Mouse (Mus musculus) megakaryocyte, embryonic 14.5 days (primary cell): Measurements from ENCODE around the gene Vwa5b1. TPM values are rescaled to one million over a fixed set of nuclear protein-coding genes. Genes with fewer than 3 reads are reported as not detected.

ENCODE experiments used
- H3K27me3 ChIP-seq: replicated peaks from 2 replicates; pipeline ENCODE3; 2012; ENCODE audit warnings: inconsistent platforms
- H3K36me3 ChIP-seq: replicated peaks from 2 replicates; pipeline ENCODE3; 2012; ENCODE audit warnings: low read length, inconsistent platforms, mixed read lengths
- H3K4me1 ChIP-seq: 2 replicates; pipeline ENCODE4 v1.6.1; 2012; ENCODE audit warnings: inconsistent platforms
- H3K4me3 ChIP-seq: replicated peaks from 2 replicates; pipeline ENCODE3; 2012; ENCODE audit warnings: moderate library complexity, mild to moderate bottlenecking, inconsistent platforms
- H3K9me3 ChIP-seq: 2 replicates; pipeline ENCODE4 v1.6.1; 2012; ENCODE audit warnings: inconsistent platforms
- FLI1 ChIP-seq: IDR thresholded peaks from 2 replicates; pipeline ENCODE4 v1.6.1; 2012; ENCODE audit warnings: low read length, inconsistent platforms, mixed read lengths
- GATA1 ChIP-seq: IDR thresholded peaks from 3 replicates; pipeline ENCODE4 v1.6.1; 2012; ENCODE audit warnings: mixed read lengths, low read length, inconsistent platforms, borderline replicate concordance
- polyA plus RNA-seq: library from polyadenylated mRNA; stranded (reverse); fragments of >175 nt; gene quantifications from 2 replicates; pipeline ENCODE4 v1.2.3, GENCODE M21; 2012; ENCODE audit warnings: low replicate concordance; ENCODE audit not compliant: insufficient read depth

The Vwa5b1 gene
- polyA plus RNA-seq: not detected in 2 replicates

- Histone ChIP-seq H3K9me3 (peaks cover 18% of the 10 kb centered on the region), H3K4me3 (peak within 1 kb of the TSS; percentile 38), H3K27me3 (peaks cover 18% of the 10 kb centered on the region), H3K4me1 (peaks cover 5% of the 10 kb centered on the region; the same call in 1 of the 2 replicates), H3K36me3 (no peaks in the 10 kb centered on the region)
- TF ChIP-seq FLI1 (no peak), GATA1 (no peak)
These were observed at the start of gene Vwa5b1 for GRCm38 (mm10) chr4:138635428-138636145. Gene Vwa5b1, minus strand, starts transcription at chr4:138635884.

- peaks cover 4% of the 10 kb centered on the region; the same call in 1 of the 2 replicates for H3K9me3 ChIP-seq
These were observed 47.1 kb upstream of the Vwa5b1 start for GRCm38 (mm10) chr4:138682760-138683159.

GRCm38 (mm10) chr4:138680124-138680523 lies 44.4 kb upstream of the Vwa5b1 start:
- Histone ChIP-seq H3K27me3 (peaks cover 31% of the 10 kb centered on the region), H3K4me3 (no peak overlapping the region), H3K4me1 (no peaks in the 10 kb centered on the region), H3K36me3 (no peaks in the 10 kb centered on the region), H3K9me3 (peaks cover 9% of the 10 kb centered on the region; the same call in 1 of the 2 replicates)
- TF ChIP-seq FLI1: no peak
- TF ChIP-seq GATA1: no peak

More at GRCm38 (mm10) chr4:138682760-138683159, 47.1 kb upstream of the Vwa5b1 start:
- H3K27me3 ChIP-seq: peaks cover 27% of the 10 kb centered on the region
- no peak for TF ChIP-seq FLI1
- TF ChIP-seq GATA1: no peak
- no peak overlapping the region for H3K4me3 ChIP-seq
- no peaks in the 10 kb centered on the region for H3K4me1 ChIP-seq
- H3K36me3 ChIP-seq: no peaks in the 10 kb centered on the region

DNA sequence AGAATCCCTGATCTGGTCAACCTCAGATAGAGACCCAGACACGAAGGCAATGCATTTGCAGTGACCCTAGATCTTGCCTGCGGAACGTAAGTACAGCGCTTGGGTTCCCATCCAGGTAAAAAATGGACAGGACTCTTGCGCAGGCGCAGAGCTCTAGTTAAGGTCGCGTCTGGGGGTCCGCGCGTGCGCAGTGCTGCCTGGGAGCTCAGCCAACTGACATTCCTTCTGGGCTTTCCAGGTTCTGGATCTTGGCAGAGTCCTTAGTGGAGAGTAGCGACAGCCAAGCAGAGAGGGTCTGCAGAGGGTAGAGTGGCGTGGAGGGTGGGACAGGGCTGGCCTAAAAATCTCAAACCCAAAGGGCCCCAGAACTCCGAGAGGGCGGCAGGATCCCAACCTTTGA lies 41.9 kb upstream of the Vwa5b1 start:
- Histone ChIP-seq H3K27me3 (peaks cover 34% of the 10 kb centered on the region), H3K36me3 (no peaks in the 10 kb centered on the region), H3K9me3 (peaks cover 9% of the 10 kb centered on the region; the same call in 1 of the 2 replicates), H3K4me1 (no peaks in the 10 kb centered on the region), H3K4me3 (no peak overlapping the region)
- TF ChIP-seq GATA1 (no peak), FLI1 (no peak)

DNA sequence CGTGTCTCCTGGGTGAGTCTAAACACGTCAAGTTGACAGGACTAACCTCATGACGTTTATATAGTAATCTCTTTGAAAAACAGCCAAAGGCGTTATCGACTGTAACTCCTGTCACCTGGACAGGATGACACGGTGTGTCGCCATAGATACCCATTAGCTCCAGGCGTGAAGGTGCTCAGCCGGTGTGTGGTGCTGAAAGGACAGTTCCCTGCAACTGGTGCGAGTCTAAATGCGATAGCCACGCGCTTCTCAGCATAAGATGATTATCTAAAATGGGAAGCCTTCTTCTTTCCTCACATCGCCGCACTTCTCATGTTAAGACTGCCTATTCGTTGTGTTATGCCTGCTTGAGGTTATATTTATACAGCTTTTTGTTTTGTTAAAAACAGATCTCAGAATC lies 40.8 kb upstream of the Vwa5b1 start:
- Histone ChIP-seq H3K4me3 (no peak overlapping the region), H3K36me3 (no peaks in the 10 kb centered on the region), H3K27me3 (peaks cover 37% of the 10 kb centered on the region), H3K4me1 (no peaks in the 10 kb centered on the region), H3K9me3 (0 out of 2 replicates have a peak, but pooled peaks cover 5% of the 10 kb centered on the region)
- TF ChIP-seq FLI1: no peak
- no peak for TF ChIP-seq GATA1

- no peaks in the 10 kb centered on the region for H3K36me3 ChIP-seq
These were observed 36.5 kb upstream of the Vwa5b1 start for GRCm38 (mm10) chr4:138672160-138672559.

DNA sequence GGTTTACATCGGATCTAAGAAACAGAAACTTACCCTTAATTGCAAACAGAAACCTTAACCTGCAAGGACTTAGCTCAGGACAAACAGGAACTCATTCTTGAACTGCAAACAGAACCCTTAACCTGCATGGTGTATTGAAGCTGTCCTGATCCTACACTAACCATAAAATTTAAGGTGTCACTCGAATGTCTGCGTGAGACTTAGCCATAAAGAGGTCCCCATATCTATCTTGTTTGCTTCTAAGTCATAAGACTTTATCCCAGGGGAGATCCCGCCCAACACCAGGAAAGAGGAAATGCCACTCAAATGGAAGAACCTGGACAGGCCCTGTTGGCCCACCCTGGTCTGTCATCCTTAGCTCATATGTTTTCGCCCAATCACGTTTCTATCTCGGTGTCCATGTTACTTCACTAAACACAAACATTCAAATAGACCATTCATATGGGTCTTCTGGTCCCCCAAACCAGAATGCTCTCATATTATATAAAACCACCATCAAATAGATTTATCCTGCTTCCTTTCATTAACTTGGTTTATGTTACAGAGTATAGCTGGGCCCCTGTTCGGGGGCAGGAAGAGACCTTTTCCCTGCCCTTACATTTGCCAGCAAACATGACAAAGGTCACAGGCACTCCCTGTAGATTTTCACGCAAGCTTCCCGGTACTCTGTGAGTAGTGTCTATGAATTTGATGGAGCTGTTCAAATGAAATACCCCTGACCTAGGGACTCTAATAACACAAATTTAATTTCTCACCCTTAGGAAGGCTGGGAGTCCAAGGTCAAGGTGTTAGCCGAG lies 34.6 kb upstream of the Vwa5b1 start:
- Histone ChIP-seq H3K4me1 (no peaks in the 10 kb centered on the region), H3K4me3 (no peak overlapping the region), H3K36me3 (no peaks in the 10 kb centered on the region), H3K9me3 (no peaks in the 10 kb centered on the region), H3K27me3 (peaks cover 38% of the 10 kb centered on the region)
- TF ChIP-seq FLI1 (no peak), GATA1 (no peak)

More at GRCm38 (mm10) chr4:138672160-138672559, 36.5 kb upstream of the Vwa5b1 start:
- 0 out of 2 replicates have a peak, but pooled peaks cover 5% of the 10 kb centered on the region for H3K9me3 ChIP-seq
- no peaks in the 10 kb centered on the region for H3K4me1 ChIP-seq
- H3K27me3 ChIP-seq: peaks cover 48% of the 10 kb centered on the region
- no peak overlapping the region for H3K4me3 ChIP-seq
- TF ChIP-seq GATA1 (no peak), FLI1 (no peak)

GRCm38 (mm10) chr4:138666521-138666920 lies 30.8 kb upstream of the Vwa5b1 start:
- Histone ChIP-seq H3K9me3 (peaks cover 19% of the 10 kb centered on the region), H3K4me3 (no peak overlapping the region), H3K36me3 (no peaks in the 10 kb centered on the region), H3K27me3 (peaks cover 31% of the 10 kb centered on the region), H3K4me1 (no peaks in the 10 kb centered on the region)
- no peak for TF ChIP-seq FLI1
- TF ChIP-seq GATA1: no peak

DNA sequence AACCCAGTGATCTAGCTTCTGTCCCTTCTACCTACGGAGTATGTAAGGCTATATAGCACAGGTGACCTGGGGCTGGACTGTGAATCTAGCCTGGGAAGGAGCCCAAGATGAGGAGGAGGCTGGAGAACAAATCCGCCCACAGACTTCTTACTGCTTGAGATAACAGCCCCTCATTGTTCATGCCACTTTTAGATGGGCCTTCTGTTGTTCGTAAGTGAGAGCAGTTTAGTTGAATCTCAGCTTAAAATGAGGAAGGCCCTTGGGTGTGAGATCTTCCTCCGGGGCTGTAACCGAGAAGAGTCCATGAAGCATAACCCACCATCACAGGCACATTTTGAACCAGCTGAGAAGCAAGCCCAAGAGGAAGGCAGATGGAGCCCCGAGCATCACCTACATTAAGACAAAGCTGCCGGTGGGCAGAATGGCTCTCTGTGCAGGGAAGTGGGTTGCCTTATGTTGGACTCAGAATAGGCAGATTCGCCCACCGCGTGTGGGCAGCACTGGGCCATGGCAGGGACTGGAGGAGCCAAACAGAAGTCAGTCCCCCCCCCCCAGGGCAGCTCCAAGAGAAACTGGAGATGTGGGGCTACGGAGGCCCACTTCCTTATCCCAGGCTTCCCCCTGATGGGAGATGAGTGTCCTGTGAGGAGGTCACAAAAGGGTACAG lies 24.4 kb upstream of the Vwa5b1 start:
- peaks cover 15% of the 10 kb centered on the region for H3K27me3 ChIP-seq
- H3K4me1 ChIP-seq: no peaks in the 10 kb centered on the region
- no peaks in the 10 kb centered on the region for H3K36me3 ChIP-seq
- TF ChIP-seq FLI1 (no peak), GATA1 (no peak)
- peaks cover 21% of the 10 kb centered on the region for H3K9me3 ChIP-seq
- no peak overlapping the region for H3K4me3 ChIP-seq
